Mouse (Mus musculus) left cerebral cortex, postnatal 4 days (tissue): ENCODE results near the gene Tgfb3. TPM values are rescaled to one million over a fixed set of nuclear protein-coding genes. Genes with fewer than 3 reads are reported as not detected.

ENCODE experiments used
- DNase-seq: peaks from one replicate; pipeline ENCODE4 v3.0.0-alpha.2; 2022
- intact Hi-C: fragments of 180-260 bp; cut with DNase I; formaldehyde crosslinking; loops from one replicate; pipeline ENCODE4 v1.15.1; 2025
- total RNA-seq, 2 experiments: library from RNA; stranded (reverse); gene quantifications; 2 replicates each; pipeline ENCODE4 v1.2.3; 2021

The Tgfb3 gene
- total RNA-seq, 2 experiments from 2014 or later, result 6.5 to 7.0 TPM

- intact Hi-C loops, result no loop called here
- DNase-seq, result peak; percentile 80
These were observed 3.7 kb upstream of the Tgfb3 start, which contains the start of gene Ift43 for GRCm38 (mm10) chr12:86082481-86083012. Gene Ift43 (plus strand): TSS chr12:86082541.

GRCm38 (mm10) chr12:86079202-86079667 lies 394 bp upstream of the Tgfb3 start:
- peak; percentile 93 for DNase-seq
- intact Hi-C loops, result loop anchor here (2.0 to 5.0 kb wide), 2 partner anchors 122 to 214 kb away; no protein-coding TSS in a partner anchor

GRCm38 (mm10) chr12:86078176-86078552 lies 677 bp downstream of the Tgfb3 start:
- no peak for DNase-seq
- intact Hi-C loops, result loop anchor here (2.0 to 5.0 kb wide), 2 partner anchors 121 to 213 kb away; no protein-coding TSS in a partner anchor

- intact Hi-C loops, result loop anchor here (2.0 to 5.0 kb wide), 2 partner anchors 120 to 213 kb away; no protein-coding TSS in a partner anchor
- peak; percentile 55 for DNase-seq
These were observed 1.1 kb downstream of the Tgfb3 start for GRCm38 (mm10) chr12:86077736-86078135.

- DNase-seq, result no peak
- intact Hi-C loops, result loop anchor here (5.0 kb wide), 1 partner anchor 120 kb away; no protein-coding TSS in a partner anchor
These were observed 1.5 kb downstream of the Tgfb3 start for GRCm38 (mm10) chr12:86077322-86077721.

- intact Hi-C loops, result loop anchor here (5.0 kb wide), 1 partner anchor 119 kb away; no protein-coding TSS in a partner anchor
- DNase-seq, result peak; percentile 50
These were observed 2.4 kb downstream of the Tgfb3 start for GRCm38 (mm10) chr12:86076321-86076901.

GRCm38 (mm10) chr12:86075358-86075757 lies 3.5 kb downstream of the Tgfb3 start:
- intact Hi-C loops, result loop anchor here (5.0 kb wide), 1 partner anchor 118 kb away; no protein-coding TSS in a partner anchor
- DNase-seq, result no peak

GRCm38 (mm10) chr12:86074681-86075080 lies 4.2 kb downstream of the Tgfb3 start:
- DNase-seq, result no peak
- intact Hi-C loops, result loop anchor here (5.0 kb wide), 1 partner anchor 117 kb away; no protein-coding TSS in a partner anchor

GRCm38 (mm10) chr12:86071432-86071831 lies 7.4 kb downstream of the Tgfb3 start:
- intact Hi-C loops, result no loop called here
- no peak for DNase-seq

- no peak for DNase-seq
- intact Hi-C loops, result no loop called here
These were observed 14.0 kb downstream of the Tgfb3 start for GRCm38 (mm10) chr12:86064796-86065195.

GRCm38 (mm10) chr12:86059341-86059740 lies 19.5 kb downstream of the Tgfb3 start:
- no peak for DNase-seq
- intact Hi-C loops, result no loop called here

GRCm38 (mm10) chr12:86057516-86057915 lies 21.3 kb downstream of the Tgfb3 start:
- DNase-seq, result peak; percentile 50
- intact Hi-C loops, result no loop called here

GRCm38 (mm10) chr12:86056976-86057375 lies 21.9 kb downstream of the Tgfb3 start:
- intact Hi-C loops, result no loop called here

GRCm38 (mm10) chr12:86055306-86055705 lies 23.5 kb downstream of the Tgfb3 start:
- intact Hi-C loops, result no loop called here
- DNase-seq, result no peak

More at GRCm38 (mm10) chr12:86056976-86057375, 21.9 kb downstream of the Tgfb3 start:
- DNase-seq, result no peak

GRCm38 (mm10) chr12:86051477-86051876 lies 27.4 kb downstream of the Tgfb3 start:
- intact Hi-C loops, result no loop called here
- DNase-seq, result no peak

GRCm38 (mm10) chr12:86049813-86050212 lies 29.0 kb downstream of the Tgfb3 start:
- DNase-seq, result no peak
- intact Hi-C loops, result no loop called here

- intact Hi-C loops, result no loop called here
- no peak for DNase-seq
These were observed 31.5 kb downstream of the Tgfb3 start for GRCm38 (mm10) chr12:86047376-86047775.

GRCm38 (mm10) chr12:86046776-86047175 lies 32.1 kb downstream of the Tgfb3 start:
- no peak for DNase-seq
- intact Hi-C loops, result no loop called here

- no peak for DNase-seq
- intact Hi-C loops, result no loop called here
These were observed 32.7 kb downstream of the Tgfb3 start for GRCm38 (mm10) chr12:86046141-86046540.

GRCm38 (mm10) chr12:86039751-86040150 lies 39.1 kb downstream of the Tgfb3 start:
- intact Hi-C loops, result no loop called here

GRCm38 (mm10) chr12:86039078-86039477 lies 39.8 kb downstream of the Tgfb3 start:
- DNase-seq, result no peak
- intact Hi-C loops, result no loop called here

More at GRCm38 (mm10) chr12:86039751-86040150, 39.1 kb downstream of the Tgfb3 start:
- DNase-seq, result no peak
